Mouse (Mus musculus): ENCODE data around the gene Gm39653. TPM values are rescaled to one million over a fixed set of nuclear protein-coding genes. Genes with fewer than 3 reads are reported as not detected.
A peak's percentile ranks its signal among the peaks of the same experiment; 100 is the strongest.

Gene Gm39653
- not detected in 2 replicates for polyA plus RNA-seq (2016; fragmentation: Nextera tagmentation; extraction: Ambion mirVana)

- Histone ChIP-seq H3K4me1 (peaks cover 7% of the 10 kb centered on the region), H3K36me3 (replicated peaks) (no peaks in the 10 kb centered on the region), H3K27ac (replicated peaks) (no peak within 1 kb of the TSS), H3K9me3 (no peaks in the 10 kb centered on the region), H3K4me3 (no peak within 1 kb of the TSS), H3K27me3 (replicated peaks; ENCODE audit: low read depth, poor library complexity, severe bottlenecking) (peaks cover 14% of the 10 kb centered on the region)
- WGBS, result 82% methylated on average over 3 of the region's 3 CpGs
- DNase-seq (ENCODE audit: low spot score), result no peak
Measured at GRCm38 (mm10) chr1:63615668-63616067, at the start of gene Gm39653. Gm39653 (plus strand) TSS chr1:63615968.

GRCm38 (mm10) chr1:63566501-63566900, 49.3 kb upstream of the Gm39653 start:
- Histone ChIP-seq H3K27me3 (replicated peaks; ENCODE audit: low read depth, poor library complexity, severe bottlenecking) (no peaks in the 10 kb centered on the region), H3K9me3 (no peaks in the 10 kb centered on the region), H3K4me1 (peaks cover 17% of the 10 kb centered on the region), H3K4me3 (no peak overlapping the region), H3K27ac (replicated peaks) (peak overlapping the region; percentile 44; the same call in 1 of the 2 replicates), H3K36me3 (replicated peaks) (no peaks in the 10 kb centered on the region)
- 27% methylated on average over 7 of the region's 7 CpGs for WGBS
- DNase-seq (ENCODE audit: low spot score), result no peak

- WGBS, result 64% methylated on average over 4 of the region's 4 CpGs
- H3K36me3 ChIP-seq (replicated peaks), result no peaks in the 10 kb centered on the region
- no peak overlapping the region for H3K4me3 ChIP-seq
- H3K27me3 ChIP-seq (replicated peaks; ENCODE audit: low read depth, poor library complexity, severe bottlenecking), result no peaks in the 10 kb centered on the region
- no peak for DNase-seq (ENCODE audit: low spot score)
- peaks cover 17% of the 10 kb centered on the region for H3K4me1 ChIP-seq
- H3K27ac ChIP-seq (replicated peaks), result no peak overlapping the region
- H3K9me3 ChIP-seq, result no peaks in the 10 kb centered on the region
Measured at GRCm38 (mm10) chr1:63567031-63567430, 48.7 kb upstream of the Gm39653 start.

GRCm38 (mm10) chr1:63572229-63572628, 43.5 kb upstream of the Gm39653 start:
- no peak overlapping the region for H3K4me3 ChIP-seq
- WGBS, result 84% methylated on average over 7 of the region's 7 CpGs
- H3K36me3 ChIP-seq (replicated peaks), result no peaks in the 10 kb centered on the region
- no peak overlapping the region; the same call in 1 of the 2 replicates for H3K27ac ChIP-seq (replicated peaks)
- H3K27me3 ChIP-seq (replicated peaks; ENCODE audit: low read depth, poor library complexity, severe bottlenecking), result no peaks in the 10 kb centered on the region
- no peak for DNase-seq (ENCODE audit: low spot score)
- peaks cover 24% of the 10 kb centered on the region for H3K4me1 ChIP-seq
- H3K9me3 ChIP-seq, result no peaks in the 10 kb centered on the region

GRCm38 (mm10) chr1:63573432-63573831, 42.3 kb upstream of the Gm39653 start:
- H3K27me3 ChIP-seq (replicated peaks; ENCODE audit: low read depth, poor library complexity, severe bottlenecking), result no peaks in the 10 kb centered on the region
- no peaks in the 10 kb centered on the region for H3K36me3 ChIP-seq (replicated peaks)
- no peaks in the 10 kb centered on the region for H3K9me3 ChIP-seq
- peaks cover 24% of the 10 kb centered on the region for H3K4me1 ChIP-seq
- WGBS, result 65% methylated on average over 6 of the region's 6 CpGs
- peak overlapping the region; percentile 37; the same call in 1 of the 2 replicates for H3K27ac ChIP-seq (replicated peaks)
- DNase-seq (ENCODE audit: low spot score), result peak; percentile 70
- H3K4me3 ChIP-seq, result no peak overlapping the region

GRCm38 (mm10) chr1:63573864-63574611, 41.7 kb upstream of the Gm39653 start:
- Histone ChIP-seq H3K36me3 (replicated peaks) (no peaks in the 10 kb centered on the region), H3K27me3 (replicated peaks; ENCODE audit: low read depth, poor library complexity, severe bottlenecking) (no peaks in the 10 kb centered on the region), H3K9me3 (no peaks in the 10 kb centered on the region), H3K4me3 (no peak overlapping the region), H3K4me1 (peaks cover 24% of the 10 kb centered on the region), H3K27ac (replicated peaks) (peak overlapping the region; percentile 37)
- DNase-seq (ENCODE audit: low spot score), result no peak
- WGBS, result 71% methylated on average over 12 of the region's 12 CpGs

- no peak overlapping the region for H3K27ac ChIP-seq (replicated peaks)
- DNase-seq (ENCODE audit: low spot score), result no peak
- H3K27me3 ChIP-seq (replicated peaks; ENCODE audit: low read depth, poor library complexity, severe bottlenecking), result no peaks in the 10 kb centered on the region
- WGBS, result 35% methylated on average over 5 of the region's 5 CpGs
- H3K4me3 ChIP-seq, result no peak overlapping the region
- H3K36me3 ChIP-seq (replicated peaks), result no peaks in the 10 kb centered on the region
- H3K4me1 ChIP-seq, result peaks cover 24% of the 10 kb centered on the region
- H3K9me3 ChIP-seq, result no peaks in the 10 kb centered on the region
Measured at GRCm38 (mm10) chr1:63576803-63577202, 39.0 kb upstream of the Gm39653 start.

GRCm38 (mm10) chr1:63579153-63579552, 36.6 kb upstream of the Gm39653 start:
- H3K27ac ChIP-seq (replicated peaks), result no peak overlapping the region
- no peaks in the 10 kb centered on the region for H3K9me3 ChIP-seq
- no peak overlapping the region for H3K4me3 ChIP-seq
- peaks cover 8% of the 10 kb centered on the region for H3K4me1 ChIP-seq
- DNase-seq (ENCODE audit: low spot score), result no peak
- WGBS, result 82% methylated on average over 8 of the region's 8 CpGs
- H3K27me3 ChIP-seq (replicated peaks; ENCODE audit: low read depth, poor library complexity, severe bottlenecking), result no peaks in the 10 kb centered on the region
- H3K36me3 ChIP-seq (replicated peaks), result no peaks in the 10 kb centered on the region

GRCm38 (mm10) chr1:63586869-63587268, 28.9 kb upstream of the Gm39653 start:
- WGBS, result 84% methylated on average over 7 of the region's 7 CpGs
- H3K4me3 ChIP-seq, result no peak overlapping the region
- no peaks in the 10 kb centered on the region for H3K4me1 ChIP-seq
- no peak overlapping the region for H3K27ac ChIP-seq (replicated peaks)
- no peaks in the 10 kb centered on the region for H3K36me3 ChIP-seq (replicated peaks)
- no peaks in the 10 kb centered on the region for H3K9me3 ChIP-seq
- H3K27me3 ChIP-seq (replicated peaks; ENCODE audit: low read depth, poor library complexity, severe bottlenecking), result no peaks in the 10 kb centered on the region
- no peak for DNase-seq (ENCODE audit: low spot score)

- WGBS, result 66% methylated on average over 3 of the region's 3 CpGs
- Histone ChIP-seq H3K36me3 (replicated peaks) (no peaks in the 10 kb centered on the region), H3K27ac (replicated peaks) (no peak overlapping the region), H3K4me1 (no peaks in the 10 kb centered on the region), H3K9me3 (no peaks in the 10 kb centered on the region), H3K27me3 (replicated peaks; ENCODE audit: low read depth, poor library complexity, severe bottlenecking) (no peaks in the 10 kb centered on the region), H3K4me3 (no peak overlapping the region)
- DNase-seq (ENCODE audit: low spot score), result no peak
Measured at GRCm38 (mm10) chr1:63603870-63604500, 11.8 kb upstream of the Gm39653 start.

- 88% methylated on average over 4 of the region's 4 CpGs for WGBS
Measured at GRCm38 (mm10) chr1:63609613-63610012, 6.2 kb upstream of the Gm39653 start.

GRCm38 (mm10) chr1:63614594-63614993, 1.2 kb upstream of the Gm39653 start:
- Histone ChIP-seq H3K27ac (replicated peaks) (no peak overlapping the region), H3K36me3 (replicated peaks) (no peaks in the 10 kb centered on the region), H3K27me3 (replicated peaks; ENCODE audit: low read depth, poor library complexity, severe bottlenecking) (peaks cover 14% of the 10 kb centered on the region), H3K9me3 (no peaks in the 10 kb centered on the region), H3K4me1 (peaks cover 7% of the 10 kb centered on the region), H3K4me3 (peak overlapping the region; percentile 29; the same call in 1 of the 2 replicates)
- WGBS, result 2% methylated on average over 11 of the region's 11 CpGs
- peak; percentile 83 for DNase-seq (ENCODE audit: low spot score)

More at GRCm38 (mm10) chr1:63609613-63610012, 6.2 kb upstream of the Gm39653 start:
- H3K27ac ChIP-seq (replicated peaks), result no peak overlapping the region
- no peaks in the 10 kb centered on the region for H3K9me3 ChIP-seq
- peaks cover 7% of the 10 kb centered on the region for H3K4me1 ChIP-seq
- DNase-seq (ENCODE audit: low spot score), result no peak
- no peak overlapping the region for H3K4me3 ChIP-seq
- H3K36me3 ChIP-seq (replicated peaks), result no peaks in the 10 kb centered on the region
- H3K27me3 ChIP-seq (replicated peaks; ENCODE audit: low read depth, poor library complexity, severe bottlenecking), result peaks cover 14% of the 10 kb centered on the region

- no peaks in the 10 kb centered on the region for H3K27me3 ChIP-seq (replicated peaks; ENCODE audit: low read depth, poor library complexity, severe bottlenecking)
- 62% methylated on average over 2 of the region's 2 CpGs for WGBS
- H3K27ac ChIP-seq (replicated peaks), result no peak overlapping the region
- peaks cover 3% of the 10 kb centered on the region; the same call in 1 of the 2 replicates for H3K9me3 ChIP-seq
- no peaks in the 10 kb centered on the region for H3K4me1 ChIP-seq
- peak; percentile 15 for DNase-seq (ENCODE audit: low spot score)
- no peaks in the 10 kb centered on the region for H3K36me3 ChIP-seq (replicated peaks)
- no peak overlapping the region for H3K4me3 ChIP-seq
Measured at GRCm38 (mm10) chr1:63628211-63628610, 12.4 kb downstream of the Gm39653 start.

Measured in embryonic facial prominence, embryonic 10.5 days (tissue).